Mouse (Mus musculus): ENCODE results near the gene Gpc4. TPM values are rescaled to one million over a fixed set of nuclear protein-coding genes. Genes with fewer than 3 reads are reported as not detected.

Gpc4 gene
- polyA plus RNA-seq, 1 experiment from 2014 or later, result 9.6 TPM

DNA sequence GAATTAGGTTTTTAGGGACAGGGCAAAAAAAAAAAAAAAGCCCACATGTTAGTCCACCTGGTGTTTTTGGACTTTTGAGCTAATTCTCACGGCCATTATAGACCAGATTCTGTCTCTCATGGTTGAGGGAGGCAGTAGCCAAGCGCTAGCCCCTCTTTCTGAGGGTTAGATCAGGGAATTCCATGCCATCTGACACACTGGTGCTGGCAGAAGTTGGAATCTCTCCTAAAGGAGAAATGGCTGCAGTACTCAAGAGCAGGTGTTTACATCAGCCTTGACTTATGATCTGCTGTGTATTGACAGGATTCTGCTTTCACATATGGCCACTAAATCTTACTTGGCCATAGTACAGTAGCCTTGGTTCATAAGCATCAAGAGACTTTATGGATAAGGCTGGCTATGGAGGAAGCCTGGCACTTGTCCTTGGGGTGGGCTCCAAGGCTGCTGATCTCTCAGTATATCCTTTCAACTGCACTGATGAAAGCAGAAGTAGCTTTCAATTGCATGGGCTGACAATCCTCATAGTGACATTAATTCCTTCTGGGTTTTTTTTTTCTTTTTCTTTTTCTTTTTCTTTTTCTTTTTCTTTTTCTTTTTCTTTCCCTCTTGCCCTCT, 26.5 kb downstream of the Gpc4 start:
- H3K4me2 ChIP-seq, result no peak overlapping the region
- H3K27ac ChIP-seq, result no peak overlapping the region
- ATAC-seq (replicated peaks), result no peak
- no peaks in the 10 kb centered on the region for H3K4me1 ChIP-seq
- no peak overlapping the region for H3K4me3 ChIP-seq
- no peaks in the 10 kb centered on the region for H3K27me3 ChIP-seq (replicated peaks)
- H3K36me3 ChIP-seq (replicated peaks), result no peaks in the 10 kb centered on the region
- WGBS, result 70% methylated on average over 2 of the region's 2 CpGs
- no peak overlapping the region for H3K9ac ChIP-seq
- H3K9me3 ChIP-seq, result no peaks in the 10 kb centered on the region

DNA sequence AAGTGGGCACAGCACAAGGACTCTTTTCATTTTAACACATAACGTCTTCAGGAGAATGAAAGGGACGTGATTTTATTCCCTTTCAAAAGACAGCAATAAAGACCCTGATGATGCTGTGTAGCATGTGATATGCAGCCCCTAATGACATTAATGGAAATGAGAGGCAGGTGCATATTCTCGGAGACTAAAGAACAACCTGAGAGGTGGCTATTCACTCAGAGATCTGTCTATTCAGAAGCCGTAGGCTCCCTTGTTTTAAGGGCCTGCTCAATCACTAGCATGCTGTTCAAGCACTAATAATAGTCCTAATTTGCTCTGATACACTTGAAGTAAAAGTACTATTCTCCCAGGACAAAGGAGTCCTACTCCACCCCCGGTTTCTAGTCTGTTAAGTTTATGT, 27.0 kb downstream of the Gpc4 start:
- no peak for ATAC-seq (replicated peaks)

DNA sequence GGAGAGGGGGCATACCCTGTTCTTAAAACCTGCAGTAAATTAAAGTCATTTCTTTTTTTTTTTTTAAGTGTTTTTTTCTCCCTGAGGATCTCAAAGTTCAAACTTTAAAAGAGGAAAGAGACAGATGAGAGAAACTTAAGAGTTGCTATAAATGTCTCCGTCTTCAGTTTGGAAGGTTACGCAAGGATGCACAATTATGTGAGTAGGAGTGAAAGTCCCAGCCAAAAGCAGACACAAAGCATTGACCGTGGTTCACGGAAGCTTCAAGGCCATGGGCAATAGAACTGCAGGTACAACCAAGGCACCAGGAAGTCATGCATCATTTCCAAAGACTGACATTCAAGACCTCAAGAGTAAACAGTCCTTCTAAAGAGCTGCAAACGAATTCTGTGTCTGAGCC, 28.5 kb downstream of the Gpc4 start:
- Histone ChIP-seq H3K27me3 (replicated peaks) (no peaks in the 10 kb centered on the region), H3K4me2 (no peak overlapping the region), H3K9ac (no peak overlapping the region), H3K4me1 (no peaks in the 10 kb centered on the region), H3K27ac (no peak overlapping the region), H3K36me3 (replicated peaks) (no peaks in the 10 kb centered on the region), H3K9me3 (no peaks in the 10 kb centered on the region), H3K4me3 (no peak overlapping the region)
- 92% methylated on average over 5 of the region's 5 CpGs for WGBS
- no peak for ATAC-seq (replicated peaks)

More for the DNA sequence above, 27.0 kb downstream of the Gpc4 start:
- Histone ChIP-seq H3K4me1 (no peaks in the 10 kb centered on the region), H3K4me3 (no peak overlapping the region), H3K27me3 (replicated peaks) (no peaks in the 10 kb centered on the region), H3K4me2 (no peak overlapping the region), H3K9ac (no peak overlapping the region), H3K36me3 (replicated peaks) (no peaks in the 10 kb centered on the region), H3K9me3 (no peaks in the 10 kb centered on the region), H3K27ac (no peak overlapping the region)
- WGBS, result 40% methylated on average over 5 of the region's 5 CpGs

- Histone ChIP-seq H3K27ac (no peak overlapping the region), H3K27me3 (replicated peaks) (no peaks in the 10 kb centered on the region), H3K4me2 (no peak overlapping the region), H3K9me3 (no peaks in the 10 kb centered on the region), H3K4me3 (no peak overlapping the region), H3K36me3 (replicated peaks) (no peaks in the 10 kb centered on the region), H3K4me1 (no peaks in the 10 kb centered on the region), H3K9ac (no peak overlapping the region)
- ATAC-seq (replicated peaks), result no peak
- WGBS, result 92% methylated on average over 1 of the region's 1 CpGs
These were observed 35.4 kb downstream of the Gpc4 start for GRCm38 (mm10) chrX:52129604-52130003.

- 69% methylated on average over 4 of the region's 4 CpGs for WGBS
- H3K4me2 ChIP-seq, result no peak overlapping the region
These were observed 36.3 kb downstream of the Gpc4 start for GRCm38 (mm10) chrX:52128794-52129193.

GRCm38 (mm10) chrX:52113651-52114050, 51.4 kb downstream of the Gpc4 start:
- H3K36me3 ChIP-seq (replicated peaks), result no peaks in the 10 kb centered on the region
- 86% methylated on average over 5 of the region's 5 CpGs for WGBS
- H3K9me3 ChIP-seq, result no peaks in the 10 kb centered on the region
- no peak overlapping the region for H3K4me3 ChIP-seq
- H3K27me3 ChIP-seq (replicated peaks), result no peaks in the 10 kb centered on the region
- no peak overlapping the region for H3K9ac ChIP-seq
- H3K27ac ChIP-seq, result no peak overlapping the region
- ATAC-seq (replicated peaks), result no peak
- H3K4me2 ChIP-seq, result no peak overlapping the region
- no peaks in the 10 kb centered on the region for H3K4me1 ChIP-seq

More at GRCm38 (mm10) chrX:52128794-52129193, 36.3 kb downstream of the Gpc4 start:
- no peaks in the 10 kb centered on the region for H3K4me1 ChIP-seq
- H3K9me3 ChIP-seq, result no peaks in the 10 kb centered on the region
- no peak overlapping the region for H3K4me3 ChIP-seq
- H3K27ac ChIP-seq, result no peak overlapping the region
- no peak overlapping the region for H3K9ac ChIP-seq
- ATAC-seq (replicated peaks), result no peak
- H3K36me3 ChIP-seq (replicated peaks), result no peaks in the 10 kb centered on the region
- no peaks in the 10 kb centered on the region for H3K27me3 ChIP-seq (replicated peaks)

- H3K27me3 ChIP-seq (replicated peaks), result no peaks in the 10 kb centered on the region
- H3K4me1 ChIP-seq, result no peaks in the 10 kb centered on the region
- H3K36me3 ChIP-seq (replicated peaks), result no peaks in the 10 kb centered on the region
- H3K9ac ChIP-seq, result no peak overlapping the region
- no peak overlapping the region for H3K4me2 ChIP-seq
- H3K4me3 ChIP-seq, result no peak overlapping the region
- no peaks in the 10 kb centered on the region for H3K9me3 ChIP-seq
- 53% methylated on average over 2 of the region's 2 CpGs for WGBS
- H3K27ac ChIP-seq, result no peak overlapping the region
- ATAC-seq (replicated peaks), result no peak
These were observed 55.4 kb downstream of the Gpc4 start for GRCm38 (mm10) chrX:52109663-52110062.

GRCm38 (mm10) chrX:52108966-52109365, 56.1 kb downstream of the Gpc4 start:
- ATAC-seq (replicated peaks), result no peak
- Histone ChIP-seq H3K27ac (no peak overlapping the region), H3K27me3 (replicated peaks) (no peaks in the 10 kb centered on the region), H3K4me2 (no peak overlapping the region), H3K9me3 (no peaks in the 10 kb centered on the region), H3K4me3 (no peak overlapping the region), H3K36me3 (replicated peaks) (no peaks in the 10 kb centered on the region), H3K9ac (no peak overlapping the region), H3K4me1 (no peaks in the 10 kb centered on the region)
- WGBS, result 80% methylated on average over 1 of the region's 1 CpGs

GRCm38 (mm10) chrX:52103771-52104170, 61.3 kb downstream of the Gpc4 start:
- no peak overlapping the region for H3K9ac ChIP-seq
- no peaks in the 10 kb centered on the region for H3K36me3 ChIP-seq (replicated peaks)
- WGBS, result 70% methylated on average over 1 of the region's 1 CpGs
- no peaks in the 10 kb centered on the region for H3K4me1 ChIP-seq
- H3K4me3 ChIP-seq, result no peak overlapping the region
- no peak overlapping the region for H3K4me2 ChIP-seq
- H3K27me3 ChIP-seq (replicated peaks), result no peaks in the 10 kb centered on the region
- no peak for ATAC-seq (replicated peaks)
- no peak overlapping the region for H3K27ac ChIP-seq
- H3K9me3 ChIP-seq, result no peaks in the 10 kb centered on the region

DNA sequence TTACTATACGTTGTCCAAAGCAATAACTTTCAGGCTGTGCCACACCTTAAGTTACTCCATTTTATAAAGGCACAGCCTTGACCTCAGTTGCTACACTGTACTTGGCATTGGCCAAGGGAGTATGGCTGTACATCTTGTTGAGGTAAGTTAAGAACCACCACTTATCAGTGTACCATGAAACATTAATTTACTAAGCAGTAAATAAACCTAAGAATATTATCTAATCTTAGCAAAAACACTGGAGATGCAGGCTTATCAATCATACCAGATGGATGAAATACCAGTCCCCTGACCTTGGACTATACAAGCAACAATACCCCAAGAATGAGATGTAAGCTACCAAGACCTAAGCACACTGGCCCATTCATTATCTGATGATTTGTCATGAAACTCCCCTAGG, 63.1 kb downstream of the Gpc4 start:
- no peak overlapping the region for H3K27ac ChIP-seq
- H3K27me3 ChIP-seq (replicated peaks), result no peaks in the 10 kb centered on the region
- H3K9ac ChIP-seq, result no peak overlapping the region
- ATAC-seq (replicated peaks), result no peak
- H3K4me1 ChIP-seq, result no peaks in the 10 kb centered on the region
- 88% methylated on average over 1 of the region's 1 CpGs for WGBS
- H3K36me3 ChIP-seq (replicated peaks), result no peaks in the 10 kb centered on the region
- H3K4me2 ChIP-seq, result no peak overlapping the region
- H3K4me3 ChIP-seq, result no peak overlapping the region
- H3K9me3 ChIP-seq, result no peaks in the 10 kb centered on the region

DNA sequence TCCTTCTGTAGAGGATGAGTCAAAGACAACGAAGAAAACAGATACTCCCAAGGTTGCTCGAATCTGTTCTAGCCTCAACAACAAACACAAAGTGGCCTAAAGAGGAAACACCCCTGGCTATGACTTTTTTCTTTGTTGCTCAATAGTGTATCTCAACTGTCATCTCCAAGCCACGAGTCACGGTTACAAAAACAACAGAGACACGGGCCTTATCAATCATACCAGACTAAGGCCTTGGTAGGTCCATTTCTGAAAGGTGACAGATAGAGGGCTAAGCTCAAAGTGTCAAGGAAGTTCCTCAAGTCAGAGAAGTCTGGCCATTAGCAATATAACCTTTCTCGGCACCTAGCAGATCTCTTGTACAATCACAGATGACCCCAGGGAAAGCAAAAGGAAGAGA, 63.6 kb downstream of the Gpc4 start:
- ATAC-seq (replicated peaks), result no peak
- Histone ChIP-seq H3K27me3 (replicated peaks) (no peaks in the 10 kb centered on the region), H3K9me3 (no peaks in the 10 kb centered on the region), H3K9ac (no peak overlapping the region), H3K4me2 (no peak overlapping the region), H3K4me1 (no peaks in the 10 kb centered on the region), H3K27ac (no peak overlapping the region), H3K36me3 (replicated peaks) (no peaks in the 10 kb centered on the region), H3K4me3 (no peak overlapping the region)
- WGBS, result 84% methylated on average over 6 of the region's 6 CpGs

DNA sequence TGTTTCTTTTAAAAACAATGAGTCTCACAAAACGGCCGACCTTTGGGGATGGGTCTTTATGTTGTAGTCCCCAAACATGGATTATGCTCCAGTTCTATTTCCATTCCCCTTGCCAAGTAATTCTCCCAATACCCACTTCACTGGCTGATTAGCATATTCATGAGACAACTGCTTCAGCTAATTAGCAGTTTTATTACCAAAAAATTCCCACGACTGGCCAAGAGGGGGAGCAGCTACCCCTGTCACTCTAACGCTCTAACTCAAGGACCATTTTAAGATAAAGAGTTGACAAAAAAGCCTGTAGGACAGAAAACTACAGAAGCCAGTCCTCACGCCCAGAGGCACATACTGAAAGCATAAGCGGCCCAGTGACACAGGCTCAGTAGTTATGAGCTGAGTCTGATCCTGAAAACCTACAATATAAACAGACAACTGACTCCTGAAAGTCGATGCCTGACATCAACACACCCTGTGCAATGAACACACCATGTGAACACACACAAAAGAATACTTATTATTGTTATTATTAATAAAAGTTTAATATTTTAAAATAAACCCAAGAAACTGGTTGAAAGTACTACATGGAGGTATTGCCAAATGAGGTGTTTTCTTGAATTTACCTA, 77.2 kb downstream of the Gpc4 start:
- H3K27ac ChIP-seq, result no peak overlapping the region
- no peaks in the 10 kb centered on the region for H3K36me3 ChIP-seq (replicated peaks)
- 36% methylated on average over 7 of the region's 7 CpGs for WGBS
- H3K9ac ChIP-seq, result no peak overlapping the region
- no peaks in the 10 kb centered on the region for H3K4me1 ChIP-seq
- no peaks in the 10 kb centered on the region for H3K9me3 ChIP-seq
- no peak for ATAC-seq (replicated peaks)
- H3K4me2 ChIP-seq, result no peak overlapping the region
- H3K4me3 ChIP-seq, result no peak overlapping the region
- no peaks in the 10 kb centered on the region for H3K27me3 ChIP-seq (replicated peaks)

GRCm38 (mm10) chrX:52086885-52087573, 78.0 kb downstream of the Gpc4 start:
- Histone ChIP-seq H3K27ac (no peak overlapping the region), H3K4me3 (no peak overlapping the region), H3K27me3 (replicated peaks) (no peaks in the 10 kb centered on the region), H3K4me2 (no peak overlapping the region), H3K36me3 (replicated peaks) (no peaks in the 10 kb centered on the region), H3K4me1 (no peaks in the 10 kb centered on the region), H3K9me3 (no peaks in the 10 kb centered on the region), H3K9ac (no peak overlapping the region)
- WGBS, result 65% methylated on average over 8 of the region's 8 CpGs
- ATAC-seq (replicated peaks), result no peak
